In the genomic region with DNA sequence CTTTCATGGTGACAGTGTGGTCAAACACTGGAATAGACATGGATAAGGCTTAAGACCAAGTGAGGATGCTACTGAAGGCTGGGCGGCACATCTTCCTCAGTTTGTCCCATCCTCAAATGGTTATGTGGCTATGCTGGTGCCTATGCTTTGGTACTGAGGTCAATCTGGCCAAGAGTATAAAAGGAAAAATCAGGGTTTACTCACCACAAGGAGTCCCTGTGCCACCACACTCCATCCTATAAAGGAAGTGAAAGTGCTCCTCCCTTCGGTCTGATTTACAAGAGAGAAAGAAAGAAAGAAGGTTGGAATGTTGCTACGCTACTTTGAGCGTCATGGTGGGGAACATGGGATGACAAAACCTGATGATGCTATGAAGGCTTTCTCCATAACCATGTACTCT, we compare ENCODE assay signal across 24 mouse cellular contexts. TPM values are rescaled to one million over a fixed set of nuclear protein-coding genes. Genes with fewer than 3 reads are reported as not detected.
DNase-seq lines count a peak whose midpoint lies in the region; ATAC-seq and TF ChIP-seq lines count a peak whose summit lies in the region.
"Had no signal": no experiment of that assay in that cellular context is flagged by ENCODE, and none has a peak within 500 bp of the region (broad histone marks: within the 10 kb centered on the region; RNA-seq: fewer than 3 reads in every experiment).

No protein-coding gene starts in this region.

- no peaks in the 10 kb centered on the region; the same call in 1 of the 2 replicates for H3K36me3 ChIP-seq in splenic B cell, adult 2 months (ENCODE audit: control insufficient read depth, insufficient read depth, low read length, poor library complexity, severe bottlenecking)

- 0 out of 2 replicates have a peak overlapping the region, but pooled peaks have one; percentile 14 for H3K27ac ChIP-seq in layer of hippocampus, adult 2 months
- H3K27ac ChIP-seq: forebrain, embryonic 10.5 days; forebrain, embryonic 13.5 days; gastrocnemius, adult 2 months; heart, adult 2 months; heart, embryonic 10.5 days; heart, embryonic 13.5 days; hindbrain, embryonic 12.5 days; hindbrain, embryonic 15.5 days had no signal

- no peak for TF ChIP-seq CTCF in layer of hippocampus, adult 2 months (conservative IDR thresholded peaks at IDR 0.05)

- H3K27me3 ChIP-seq in splenic B cell, adult 2 months (ENCODE audit: control insufficient read depth, insufficient read depth, low read length, poor library complexity, severe bottlenecking): no peaks in the 10 kb centered on the region
- H3K27me3 ChIP-seq: forebrain, embryonic 13.5 days; heart, embryonic 13.5 days; hindbrain, embryonic 12.5 days; hindbrain, embryonic 15.5 days; Patski had no signal

- peak; percentile 65 for ATAC-seq in common myeloid progenitor, adult 5-6 weeks (replicated peaks; ENCODE audit: low read depth, poor library complexity, severe bottlenecking)
- ATAC-seq in megakaryocyte, adult 5-6 weeks (ENCODE audit: poor library complexity, severe bottlenecking): peak; percentile 84
- ATAC-seq: CD4-positive, CD25-positive, alpha-beta regulatory T cell, adult 4 months; forebrain, embryonic 13.5 days; forebrain, embryonic 16.5 days; Patski had no signal

- DNase-seq in layer of hippocampus, adult 2 months (ENCODE audit: low spot score in 2 of 2): no peak
- DNase-seq in layer of hippocampus, postnatal 10 days (ENCODE audit: low spot score in 2 of 2): no peak
- DNase-seq in splenic B cell, adult 2 months (ENCODE audit: low read depth, low spot score): peak; percentile 21
- DNase-seq in Muller cell, postnatal 12 days (ENCODE audit: inconsistent ontology term): no peak
- DNase-seq in kidney, adult 8-10 months: no peak
- no peak for DNase-seq in natural killer cell, adult 2 months (ENCODE audit: low spot score in 2 of 2)
- DNase-seq: adrenal gland, postnatal 10 days; adrenal gland, postnatal 36 days; cerebellum, adult 9-11 months; gastrocnemius, adult 2 months; gastrocnemius, postnatal 14 days; heart, adult 2 months; heart, postnatal 14 days had no signal

- H3K4me3 ChIP-seq in layer of hippocampus, adult 2 months: no peak overlapping the region
- H3K4me3 ChIP-seq: forebrain, embryonic 10.5 days; forebrain, embryonic 13.5 days; gastrocnemius, adult 2 months; heart, adult 2 months; heart, embryonic 10.5 days; heart, embryonic 13.5 days; hindbrain, embryonic 12.5 days; hindbrain, embryonic 15.5 days had no signal

RNA-seq across cellular contexts. Expression of gene Tapt1, which starts 27.3 kb away (rescaled TPM):
- total RNA-seq in layer of hippocampus, adult 2 months (2021): 10 to 100 TPM; 41.3 to 50.2 TPM
- 10 to 100 TPM; 42.7 to 47.5 TPM for total RNA-seq in layer of hippocampus, postnatal 10 days (2021)
- 91.6 and 105 TPM in 2 replicates for total RNA-seq in common myeloid progenitor, adult 5-6 weeks (2017)
- total RNA-seq in megakaryocyte, adult 5-6 weeks (2015): 30.1 and 31.8 TPM in 2 replicates
- total RNA-seq in megakaryocyte, adult 5-6 weeks (2017): 34.5 and 44.2 TPM in 2 replicates
